Mouse (Mus musculus) bone marrow, adult 2 months (tissue): ENCODE results near the gene Kif2a.

Experiments
- CTCF ChIP-seq: fragments of 200-500 bp; IDR thresholded peaks from 2 replicates; pipeline ENCODE4 v1.5.1; 2011; ENCODE audit warnings: low read length, control low read depth; ENCODE audit not compliant: control insufficient read depth, insufficient read depth
- POLR2A ChIP-seq: fragments of 200-500 bp; IDR thresholded peaks from 2 replicates; pipeline ENCODE4 v1.6.1; 2011; ENCODE audit warnings: low read depth, mild to moderate bottlenecking, control low read depth, low read length, borderline replicate concordance; ENCODE audit not compliant: control insufficient read depth

- TF ChIP-seq CTCF = no peak
- no peak for TF ChIP-seq POLR2A
Measured at GRCm38 (mm10) chr13:106945518-106945917, 76.4 kb downstream of the Kif2a start.
